Mouse (Mus musculus) cortical plate, adult 2 months (tissue): ENCODE data around the gene Psap. TPM values are rescaled to one million over a fixed set of nuclear protein-coding genes. Genes with fewer than 3 reads are reported as not detected.

Experiments used
- H3K27ac ChIP-seq: fragments of 200-500 bp; 2 replicates; pipeline ENCODE4 v1.5.1; 2012; ENCODE audit warnings: low read length, control low read depth, inconsistent platforms; ENCODE audit not compliant: insufficient read depth
- H3K4me1 ChIP-seq: fragments of 200-500 bp; 2 replicates; pipeline ENCODE4 v1.6.1; 2011; ENCODE audit warnings: low read length; ENCODE audit not compliant: control insufficient read depth, insufficient read depth
- H3K4me3 ChIP-seq: fragments of 200-500 bp; 2 replicates; pipeline ENCODE4 v1.5.1; 2011; ENCODE audit warnings: mild to moderate bottlenecking, low read length, control low read depth; ENCODE audit not compliant: insufficient read depth
- CTCF ChIP-seq: fragments of 200-500 bp; IDR thresholded peaks from 2 replicates; pipeline ENCODE4 v1.5.1; 2011; ENCODE audit warnings: mild to moderate bottlenecking, control low read depth, low read length; ENCODE audit not compliant: insufficient read depth; ENCODE audit errors: extremely low read depth
- POLR2A ChIP-seq: fragments of 200-500 bp; IDR thresholded peaks from 2 replicates; pipeline ENCODE4 v1.6.1; 2011; ENCODE audit warnings: mild to moderate bottlenecking, low read length, control low read depth; ENCODE audit not compliant: insufficient read depth; ENCODE audit errors: extremely low read depth
- polyA plus RNA-seq: library from polyadenylated mRNA; depleted of rRNA; stranded (reverse); fragments of >200 nt; gene quantifications from 2 replicates; pipeline ENCODE4 v1.2.3, GENCODE M21; 2012

Psap gene
- polyA plus RNA-seq, 1 experiment: 1,956 TPM

DNA sequence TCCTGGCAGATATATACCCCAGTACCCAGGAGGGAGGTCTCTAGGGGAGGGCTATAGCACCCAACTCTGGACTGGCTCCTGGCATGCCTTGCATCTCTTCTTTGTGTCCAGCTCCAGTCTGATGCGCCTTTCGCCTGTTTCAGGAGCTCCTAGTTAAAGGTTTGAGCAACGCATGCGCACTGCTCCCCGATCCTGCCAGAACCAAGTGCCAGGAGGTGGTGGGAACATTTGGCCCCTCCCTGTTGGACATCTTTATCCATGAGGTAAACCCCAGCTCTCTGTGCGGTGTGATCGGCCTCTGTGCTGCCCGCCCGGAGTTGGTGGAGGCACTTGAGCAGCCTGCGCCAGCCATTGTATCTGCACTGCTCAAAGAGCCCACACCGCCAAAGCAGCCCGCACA lies 22.2 kb downstream of the Psap start:
- TF ChIP-seq CTCF (no peak), POLR2A (no peak)
- H3K4me3 ChIP-seq: no peak overlapping the region
- peaks cover 10% of the 10 kb centered on the region for H3K4me1 ChIP-seq
- H3K27ac ChIP-seq: no peak overlapping the region

DNA sequence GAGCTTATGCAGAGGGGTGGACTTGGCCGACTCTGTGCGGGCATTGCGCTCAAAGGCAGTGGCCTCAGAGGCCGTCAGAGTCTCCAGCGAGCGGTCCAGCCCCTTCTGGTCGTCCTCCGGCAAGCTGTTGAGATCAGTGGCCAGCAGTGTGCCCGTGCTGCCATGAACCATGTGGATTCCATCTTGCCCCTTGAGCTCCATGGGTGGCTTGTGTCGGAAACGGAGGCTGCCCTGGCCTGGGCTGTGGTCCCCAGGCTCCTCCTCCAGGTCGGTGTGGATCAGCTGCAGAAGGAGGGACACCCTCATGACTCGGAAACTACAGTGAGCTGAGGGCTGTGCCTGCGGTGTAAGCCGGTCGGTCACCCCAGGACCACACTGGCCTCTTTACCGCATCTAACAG lies 26.0 kb downstream of the Psap start:
- H3K4me3 ChIP-seq: no peak overlapping the region
- no peak for TF ChIP-seq POLR2A
- no peak overlapping the region for H3K27ac ChIP-seq
- H3K4me1 ChIP-seq: 0 out of 2 replicates have a peak, but pooled peaks cover 1% of the 10 kb centered on the region

DNA sequence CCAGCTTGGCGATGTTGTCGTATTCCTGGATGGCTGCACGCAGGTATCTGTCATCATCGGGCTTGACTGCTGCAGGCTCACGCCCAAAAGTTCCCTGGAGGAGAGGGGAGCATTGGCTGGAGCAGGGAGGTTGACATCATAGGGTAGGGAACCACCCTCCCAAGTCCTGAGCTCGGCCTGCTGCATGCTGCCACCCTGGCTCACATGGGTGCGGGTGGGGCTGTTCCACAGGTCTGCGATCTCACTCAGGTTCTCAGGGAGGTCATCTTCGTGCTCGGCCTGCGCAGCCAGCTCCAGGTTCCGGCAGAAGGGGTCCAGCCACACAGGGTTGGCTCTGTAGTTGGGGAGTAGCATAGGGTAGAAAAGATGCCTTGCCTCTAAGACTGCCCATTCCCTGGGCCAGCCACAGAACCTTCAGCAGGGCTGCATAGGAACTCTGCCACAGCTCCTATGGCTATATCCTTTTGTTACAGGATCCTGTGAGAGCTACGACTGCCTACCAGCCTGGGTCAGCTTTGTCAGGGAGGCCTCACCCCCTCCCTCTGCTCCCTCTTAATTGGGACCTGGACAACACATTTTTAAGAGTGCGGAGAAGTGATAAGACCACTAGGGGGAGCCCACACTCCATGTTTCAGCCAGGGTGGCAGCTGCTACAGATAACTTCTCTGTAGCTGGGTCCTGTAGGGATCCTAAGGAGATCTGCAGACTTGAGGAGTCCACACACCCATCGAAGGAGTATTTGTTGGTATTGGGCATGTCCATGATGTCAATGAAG lies 27.6 kb downstream of the Psap start:
- Histone ChIP-seq H3K4me1 (no peaks in the 10 kb centered on the region), H3K27ac (no peak overlapping the region), H3K4me3 (no peak overlapping the region)
- TF ChIP-seq CTCF (peak; percentile 88), POLR2A (no peak)

DNA sequence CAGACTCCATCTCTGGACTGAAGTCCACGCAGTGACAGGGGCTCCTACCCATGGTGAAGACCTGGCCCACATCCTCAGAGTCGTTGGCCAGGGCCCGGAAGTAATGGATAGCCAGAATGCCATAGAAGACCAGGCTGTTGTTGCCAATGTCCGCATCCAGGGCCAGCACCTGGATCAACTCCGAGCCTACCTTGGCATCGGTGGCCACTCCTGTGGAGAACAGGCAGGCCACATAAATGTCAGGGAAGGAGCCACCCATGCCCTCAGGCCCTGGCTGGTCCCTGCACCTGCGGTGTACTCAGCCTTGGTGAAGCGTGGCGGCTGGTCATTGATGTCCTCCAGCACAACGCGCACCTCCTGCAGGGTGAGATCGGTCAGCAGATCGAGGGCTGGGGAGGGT lies 33.2 kb downstream of the Psap start:
- no peak overlapping the region for H3K27ac ChIP-seq
- TF ChIP-seq POLR2A: no peak
- TF ChIP-seq CTCF: no peak
- no peak overlapping the region for H3K4me3 ChIP-seq

DNA sequence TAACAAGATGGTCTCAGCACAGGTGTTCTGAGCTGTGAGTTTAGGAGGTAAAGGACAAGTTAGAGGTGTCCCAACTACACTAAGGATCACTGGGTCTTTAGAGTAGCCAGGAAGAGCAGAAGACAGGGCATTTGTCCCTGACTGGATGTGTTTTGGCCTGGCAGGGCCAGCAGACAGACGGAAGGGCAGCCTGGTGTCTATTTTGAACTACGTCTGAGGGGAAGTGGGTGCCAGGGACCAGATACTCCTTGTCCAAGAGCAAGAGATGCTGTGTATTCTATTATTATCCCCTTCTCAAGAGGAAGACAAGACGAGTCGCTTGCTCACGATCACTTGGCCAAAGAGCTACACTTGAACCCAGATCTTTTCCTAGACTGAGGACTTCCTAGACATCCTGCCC lies 36.2 kb downstream of the Psap start:
- peak overlapping the region; percentile 22 for H3K27ac ChIP-seq
- no peaks in the 10 kb centered on the region for H3K4me1 ChIP-seq
- TF ChIP-seq POLR2A (no peak), CTCF (no peak)

More for the DNA sequence above, 33.2 kb downstream of the Psap start:
- no peaks in the 10 kb centered on the region for H3K4me1 ChIP-seq

DNA sequence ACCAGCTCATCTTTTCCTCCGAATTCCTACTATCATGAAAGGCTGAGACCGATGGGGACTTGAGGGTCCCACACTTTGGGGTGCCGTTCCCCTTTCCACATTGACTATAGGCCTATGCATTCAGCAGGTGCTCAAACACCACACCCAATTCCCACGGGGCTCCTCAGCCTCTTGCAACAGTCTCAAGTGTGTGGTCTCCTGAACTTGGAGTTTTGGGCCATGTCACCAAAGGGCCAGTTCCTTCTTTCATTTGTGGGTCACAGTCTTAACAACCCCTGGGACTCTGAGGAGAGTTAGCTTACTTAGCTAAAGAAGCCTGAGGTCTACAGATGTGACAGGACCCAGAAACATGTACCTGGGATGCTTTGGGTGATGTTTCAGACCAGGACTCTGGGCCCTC lies 38.7 kb downstream of the Psap start:
- no peaks in the 10 kb centered on the region for H3K4me1 ChIP-seq
- no peak overlapping the region for H3K4me3 ChIP-seq
- no peak overlapping the region for H3K27ac ChIP-seq
- TF ChIP-seq POLR2A (no peak), CTCF (no peak)

More for the DNA sequence above, 36.2 kb downstream of the Psap start:
- H3K4me3 ChIP-seq: no peak overlapping the region

DNA sequence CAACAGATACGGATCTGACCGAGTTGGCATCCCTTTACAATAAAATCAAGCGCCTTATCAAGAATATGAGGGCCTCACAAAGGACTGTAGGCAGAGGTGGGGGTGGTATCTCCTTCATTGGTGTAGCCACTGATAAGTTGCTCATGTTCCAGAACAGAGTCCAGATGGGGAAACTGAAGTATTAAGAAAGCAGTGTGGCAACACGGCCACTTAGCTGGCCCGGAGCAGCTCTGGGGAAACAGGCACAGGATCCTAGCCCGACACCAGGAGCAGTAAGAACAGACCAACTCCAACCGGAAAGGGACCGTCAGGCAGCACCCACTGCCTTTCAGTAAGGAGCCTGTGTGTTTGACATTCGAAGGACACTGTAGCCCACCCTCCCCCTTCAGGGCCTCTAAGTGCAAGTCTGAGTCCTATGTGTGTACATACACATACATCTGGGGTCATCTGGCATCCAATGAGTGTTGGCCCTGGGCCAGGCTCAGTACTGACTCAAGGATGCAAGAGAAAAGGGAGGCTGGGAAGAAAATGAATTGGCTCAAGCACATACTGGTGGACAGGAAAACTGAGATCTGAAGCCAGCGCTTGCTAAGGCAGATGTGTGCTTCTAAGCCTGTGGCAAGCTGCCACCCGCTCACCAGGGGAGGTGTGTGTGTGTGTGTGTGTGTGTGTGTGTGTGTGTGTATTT lies 51.7 kb downstream of the Psap start:
- TF ChIP-seq POLR2A: no peak
- H3K4me3 ChIP-seq: no peak overlapping the region
- H3K27ac ChIP-seq: no peak overlapping the region
- H3K4me1 ChIP-seq: no peaks in the 10 kb centered on the region

DNA sequence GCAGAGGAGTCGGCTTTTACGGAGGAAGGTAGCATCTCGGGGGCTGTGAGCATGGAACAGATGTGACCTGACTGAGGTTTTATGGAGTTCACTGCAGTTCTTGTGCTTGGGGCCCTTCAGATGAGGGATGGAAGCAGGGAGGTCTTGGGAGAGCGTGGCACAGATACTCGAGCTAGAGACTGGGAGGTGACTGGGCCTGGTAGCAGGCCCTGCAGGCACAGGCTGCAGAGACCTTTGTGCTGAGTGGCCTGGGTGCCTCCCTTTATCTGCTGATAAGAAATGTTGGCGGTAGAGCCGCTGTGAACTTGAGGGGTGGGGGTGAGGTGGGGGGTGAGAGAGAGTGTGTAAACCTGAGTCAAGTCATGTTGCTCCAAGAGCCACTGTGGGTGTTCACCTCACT lies 57.2 kb downstream of the Psap start:
- H3K4me3 ChIP-seq: no peak overlapping the region
- no peaks in the 10 kb centered on the region for H3K4me1 ChIP-seq
- TF ChIP-seq CTCF (no peak), POLR2A (no peak)
- no peak overlapping the region for H3K27ac ChIP-seq

DNA sequence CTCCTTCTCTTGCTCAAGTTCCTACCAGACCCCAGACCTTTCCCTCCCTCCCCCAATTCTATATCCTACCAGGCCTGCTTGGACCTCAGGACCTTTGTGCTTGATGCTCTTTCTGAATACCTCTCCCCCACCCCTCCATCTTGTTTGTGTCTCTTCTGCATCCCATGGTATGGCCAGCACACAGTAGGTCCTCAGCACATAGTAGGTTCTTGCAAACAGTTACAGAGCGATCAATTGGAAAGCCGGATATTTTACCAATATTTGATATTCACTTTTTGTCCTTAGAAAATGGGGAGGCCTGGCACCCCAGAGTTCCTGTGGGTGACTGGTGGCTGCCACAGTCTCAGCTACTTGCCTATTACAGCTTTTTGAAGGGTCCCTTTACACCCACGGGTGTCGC lies 57.6 kb downstream of the Psap start:
- Histone ChIP-seq H3K27ac (no peak overlapping the region), H3K4me1 (no peaks in the 10 kb centered on the region), H3K4me3 (no peak overlapping the region)
- no peak for TF ChIP-seq CTCF
- no peak for TF ChIP-seq POLR2A

DNA sequence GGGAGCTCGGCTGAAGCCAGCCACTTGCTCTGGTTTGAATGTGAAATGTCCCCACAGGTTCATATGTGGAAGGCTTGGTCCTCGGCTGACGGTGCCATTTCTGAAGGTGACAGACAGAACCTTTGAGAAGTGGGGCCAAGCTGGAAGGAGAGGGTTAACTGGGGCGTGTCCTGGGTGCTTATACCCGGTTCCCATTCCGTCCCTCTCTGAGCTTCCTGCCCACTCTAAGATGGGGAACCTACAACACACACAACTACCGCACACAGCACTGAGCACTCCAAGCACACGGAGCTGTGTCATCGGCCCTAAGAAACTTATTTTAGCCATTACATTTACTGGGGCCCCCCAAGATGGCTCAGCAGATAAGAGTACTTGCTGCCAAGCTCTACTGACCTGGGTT lies 64.1 kb downstream of the Psap start:
- H3K4me3 ChIP-seq: no peak overlapping the region
- no peak overlapping the region for H3K27ac ChIP-seq
- no peak for TF ChIP-seq CTCF
- TF ChIP-seq POLR2A: no peak
- no peaks in the 10 kb centered on the region for H3K4me1 ChIP-seq
